20 mouse cellular contexts compared by ENCODE assay signal in genomic region chr14:53904578-53904977, GRCm38 (mm10).
"Had no signal": no experiment of that assay in that cellular context is flagged by ENCODE, and none has a peak within 500 bp of the region (broad histone marks: within the 10 kb centered on the region; RNA-seq: fewer than 3 reads in every experiment).

No protein-coding gene starts in this region.

- H3K27ac ChIP-seq: kidney, postnatal 0 days; layer of hippocampus, adult 2 months; limb, embryonic 10.5 days; limb, embryonic 13.5 days; liver, embryonic 12.5 days; liver, embryonic 15.5 days; lung, embryonic 15.5 days had no signal

- H3K4me3 ChIP-seq: layer of hippocampus, adult 2 months; limb, embryonic 10.5 days; limb, embryonic 13.5 days; liver, embryonic 12.5 days; liver, embryonic 15.5 days; lung, embryonic 15.5 days had no signal

- H3K9ac ChIP-seq: limb, embryonic 13.5 days; liver, embryonic 12.5 days; liver, embryonic 15.5 days; lung, embryonic 15.5 days had no signal

- H3K4me1 ChIP-seq: limb, embryonic 10.5 days; limb, embryonic 13.5 days; liver, embryonic 12.5 days; liver, embryonic 15.5 days; lung, embryonic 15.5 days had no signal

- H3K27me3 ChIP-seq: limb, embryonic 13.5 days; liver, embryonic 12.5 days; liver, embryonic 15.5 days; lung, embryonic 15.5 days had no signal

- DNase-seq: kidney, postnatal 25 days; layer of hippocampus, adult 9-11 months; liver; lung, adult 18-20 months; lung, postnatal 10 days; lung, postnatal 36 days; midbrain, embryonic 14.5 days; right cerebral cortex, adult 18-20 months; right cerebral cortex, postnatal 14 days; right cerebral cortex, postnatal 4 days; thymus, adult 18-20 months; thymus, postnatal 36 days had no signal

- H3K36me3 ChIP-seq: limb, embryonic 10.5 days; limb, embryonic 13.5 days; liver, embryonic 12.5 days; liver, embryonic 15.5 days; lung, embryonic 15.5 days had no signal

- H3K4me2 ChIP-seq: limb, embryonic 13.5 days; liver, embryonic 12.5 days; liver, embryonic 15.5 days; lung, embryonic 15.5 days; midbrain, embryonic 11.5 days had no signal

- H3K9me3 ChIP-seq: limb, embryonic 10.5 days; limb, embryonic 13.5 days; liver, embryonic 12.5 days; liver, embryonic 15.5 days; lung, embryonic 15.5 days had no signal

- ATAC-seq: liver, embryonic 12.5 days had no signal
